Mouse (Mus musculus) kidney, embryonic 16.5 days (tissue): ENCODE measurements around the gene Cdca4. TPM values are rescaled to one million over a fixed set of nuclear protein-coding genes. Genes with fewer than 3 reads are reported as not detected.
A peak's percentile ranks its signal among the peaks of the same experiment; 100 is the strongest.
"Not testable (repeated sequence)": the region's sequence is repeated elsewhere in the genome, so short reads cannot be mapped to it uniquely, and the experiment has no call there.

ENCODE experiments used
- ATAC-seq: fragments of 200-750 bp; cut with Nextera tagmentation; 2 replicates; pipeline ENCODE4 v1.8.0; 2017; ENCODE audit warnings: moderate TSS enrichment; ENCODE audit not compliant: low FRiP score, low TSS enrichment
- H3K27ac ChIP-seq: fragments of 300-500 bp; sonication (generic); 2 replicates; pipeline ENCODE4 v1.5.1; 2014; ENCODE audit warnings: low read length
- H3K27me3 ChIP-seq: fragments of 300-500 bp; sonication (generic); 2 replicates; pipeline ENCODE4 v1.6.1; 2014; ENCODE audit warnings: low read length, control low read depth, mixed read lengths; ENCODE audit not compliant: insufficient read depth
- H3K36me3 ChIP-seq: fragments of 300-500 bp; sonication (generic); 2 replicates; pipeline ENCODE4 v1.6.1; 2014; ENCODE audit warnings: low read length, control low read depth, mixed read lengths; ENCODE audit not compliant: insufficient read depth
- H3K4me1 ChIP-seq: fragments of 300-500 bp; sonication (generic); 2 replicates; pipeline ENCODE4 v1.6.1; 2014; ENCODE audit warnings: low read length, control low read depth, mixed read lengths; ENCODE audit not compliant: insufficient read depth
- H3K4me2 ChIP-seq: fragments of 300-500 bp; sonication (generic); replicated peaks from 2 replicates; pipeline ENCODE4 v1.6.1; 2014; ENCODE audit warnings: low read depth, low read length
- H3K4me3 ChIP-seq: fragments of 300-500 bp; sonication (generic); 2 replicates; pipeline ENCODE4 v1.5.1; 2014; ENCODE audit warnings: mild to moderate bottlenecking, low read length
- H3K9ac ChIP-seq: fragments of 300-500 bp; sonication (generic); replicated peaks from 2 replicates; pipeline ENCODE4 v1.6.1; 2014; ENCODE audit warnings: low read length
- H3K9me3 ChIP-seq: fragments of 300-500 bp; sonication (generic); 2 replicates; pipeline ENCODE4 v1.6.1; 2016; ENCODE audit warnings: low read length, control low read depth
- WGBS: fragments of 180-500 bp; shearing (Covaris S2); extraction: QIAGEN DNeasy Blood & Tissue Kit; methylation state at CpG from one replicate; pipeline ENCODE4 v1.1.7; 2014; 5-methylcytosine and 5-hydroxymethylcytosine counted together
- polyA plus RNA-seq: library from polyadenylated mRNA; unstranded; fragments of >200 nt; fragmentation: Nextera tagmentation; extraction: Ambion mirVana; gene quantifications from 2 replicates; pipeline ENCODE4 v1.2.1, GENCODE M21; 2015

Cdca4 gene
- polyA plus RNA-seq, 1 experiment from 2014 or later = 113 TPM

- Histone ChIP-seq H3K4me2 (peak overlapping the region; percentile 77), H3K9me3 (no peaks in the 10 kb centered on the region), H3K4me1 (peaks cover 46% of the 10 kb centered on the region), H3K36me3 (peaks cover 29% of the 10 kb centered on the region; the same call in 1 of the 2 replicates), H3K27me3 (no peaks in the 10 kb centered on the region), H3K9ac (peak overlapping the region; percentile 99), H3K27ac (peak overlapping the region; percentile 93), H3K4me3 (peak overlapping the region; percentile 99)
- peak; percentile 87 for ATAC-seq
- under 1% methylated on average over 38 of the region's 51 CpGs for WGBS
These were observed 551 bp downstream of the Cdca4 start for GRCm38 (mm10) chr12:112828501-112829243.

- H3K36me3 ChIP-seq = peaks cover 39% of the 10 kb centered on the region; the same call in 1 of the 2 replicates
- WGBS = 78% methylated on average over 5 of the region's 5 CpGs
- ATAC-seq = no peak
These were observed 3.3 kb downstream of the Cdca4 start for GRCm38 (mm10) chr12:112825901-112826300.

GRCm38 (mm10) chr12:112823221-112823620 lies 6.0 kb downstream of the Cdca4 start:
- peaks cover 47% of the 10 kb centered on the region for H3K4me1 ChIP-seq
- no peak overlapping the region for H3K4me2 ChIP-seq
- no peaks in the 10 kb centered on the region for H3K27me3 ChIP-seq
- H3K9me3 ChIP-seq = no peaks in the 10 kb centered on the region
- peaks cover 63% of the 10 kb centered on the region for H3K36me3 ChIP-seq
- no peak for ATAC-seq
- no peak overlapping the region for H3K4me3 ChIP-seq
- H3K9ac ChIP-seq = no peak overlapping the region
- 64% methylated on average over 4 of the region's 4 CpGs for WGBS
- no peak overlapping the region; the same call in 1 of the 2 replicates for H3K27ac ChIP-seq

More at GRCm38 (mm10) chr12:112825901-112826300, 3.3 kb downstream of the Cdca4 start:
- Histone ChIP-seq H3K27me3 (no peaks in the 10 kb centered on the region), H3K9me3 (no peaks in the 10 kb centered on the region), H3K9ac (peak overlapping the region; percentile 99), H3K4me1 (peaks cover 56% of the 10 kb centered on the region), H3K4me2 (no peak overlapping the region), H3K27ac (no peak overlapping the region), H3K4me3 (no peak overlapping the region)

GRCm38 (mm10) chr12:112822676-112823075 lies 6.5 kb downstream of the Cdca4 start:
- no peak overlapping the region for H3K4me3 ChIP-seq
- no peak overlapping the region for H3K4me2 ChIP-seq
- H3K9ac ChIP-seq = no peak overlapping the region
- H3K4me1 ChIP-seq = peaks cover 42% of the 10 kb centered on the region
- H3K27me3 ChIP-seq = no peaks in the 10 kb centered on the region
- no peaks in the 10 kb centered on the region for H3K9me3 ChIP-seq
- H3K36me3 ChIP-seq = peaks cover 65% of the 10 kb centered on the region
- H3K27ac ChIP-seq = no peak overlapping the region
- no peak for ATAC-seq
- 69% methylated on average over 2 of the region's 2 CpGs for WGBS

GRCm38 (mm10) chr12:112821974-112822373 lies 7.2 kb downstream of the Cdca4 start:
- 71% methylated on average over 4 of the region's 4 CpGs for WGBS
- ATAC-seq = no peak
- H3K9me3 ChIP-seq = no peaks in the 10 kb centered on the region
- H3K4me2 ChIP-seq = no peak overlapping the region
- H3K27ac ChIP-seq = no peak overlapping the region
- no peak overlapping the region for H3K9ac ChIP-seq
- H3K4me3 ChIP-seq = no peak overlapping the region
- no peaks in the 10 kb centered on the region for H3K27me3 ChIP-seq
- peaks cover 64% of the 10 kb centered on the region for H3K36me3 ChIP-seq
- peaks cover 35% of the 10 kb centered on the region for H3K4me1 ChIP-seq

- 72% methylated on average over 1 of the region's 1 CpGs for WGBS
- Histone ChIP-seq H3K4me2 (no peak overlapping the region), H3K9me3 (no peaks in the 10 kb centered on the region), H3K4me1 (peaks cover 27% of the 10 kb centered on the region), H3K27me3 (no peaks in the 10 kb centered on the region), H3K4me3 (no peak overlapping the region), H3K27ac (no peak overlapping the region), H3K36me3 (peaks cover 60% of the 10 kb centered on the region), H3K9ac (no peak overlapping the region)
- no peak for ATAC-seq
These were observed 8.0 kb downstream of the Cdca4 start for GRCm38 (mm10) chr12:112821216-112821615.

- no peaks in the 10 kb centered on the region for H3K9me3 ChIP-seq
- WGBS = 79% methylated on average over 12 of the region's 12 CpGs
- H3K27ac ChIP-seq = no peak overlapping the region
- no peak overlapping the region for H3K4me3 ChIP-seq
- H3K4me2 ChIP-seq = no peak overlapping the region
- no peak overlapping the region for H3K9ac ChIP-seq
- H3K4me1 ChIP-seq = peaks cover 20% of the 10 kb centered on the region
- no peaks in the 10 kb centered on the region for H3K27me3 ChIP-seq
- ATAC-seq = no peak
- H3K36me3 ChIP-seq = peaks cover 58% of the 10 kb centered on the region
These were observed 8.7 kb downstream of the Cdca4 start for GRCm38 (mm10) chr12:112820401-112820999.

- Histone ChIP-seq H3K4me2 (no peak overlapping the region), H3K27ac (no peak overlapping the region), H3K27me3 (no peaks in the 10 kb centered on the region), H3K9me3 (no peaks in the 10 kb centered on the region), H3K4me1 (peaks cover 15% of the 10 kb centered on the region), H3K36me3 (peaks cover 54% of the 10 kb centered on the region), H3K9ac (no peak overlapping the region), H3K4me3 (no peak overlapping the region)
- ATAC-seq = no peak
- WGBS = 87% methylated on average over 8 of the region's 8 CpGs
These were observed 10.1 kb downstream of the Cdca4 start for GRCm38 (mm10) chr12:112819057-112819662.

GRCm38 (mm10) chr12:112816866-112817265 lies 12.4 kb downstream of the Cdca4 start:
- WGBS = 81% methylated on average over 7 of the region's 7 CpGs
- H3K4me3 ChIP-seq, H3K27me3 ChIP-seq, H3K4me1 ChIP-seq, H3K9me3 ChIP-seq, H3K27ac ChIP-seq, H3K4me2 ChIP-seq, H3K9ac ChIP-seq, ATAC-seq: not testable (repeated sequence)
- H3K36me3 ChIP-seq = peaks cover 48% of the 10 kb centered on the region

- no peak for ATAC-seq
- Histone ChIP-seq H3K36me3 (peaks cover 42% of the 10 kb centered on the region), H3K4me1 (no peaks in the 10 kb centered on the region; the same call in 1 of the 2 replicates), H3K9me3 (no peaks in the 10 kb centered on the region), H3K27ac (no peak overlapping the region), H3K27me3 (no peaks in the 10 kb centered on the region), H3K9ac (no peak overlapping the region), H3K4me3 (no peak overlapping the region), H3K4me2 (no peak overlapping the region)
- WGBS = 65% methylated on average over 4 of the region's 4 CpGs
These were observed 12.9 kb downstream of the Cdca4 start for GRCm38 (mm10) chr12:112816294-112816693.
